Mouse (Mus musculus) kidney, postnatal 36 days (tissue): ENCODE measurements around the gene Mpped2.

Experiments
- DNase-seq, 2 experiments: peaks; one replicate each; pipeline ENCODE4 v3.0.0; 2021 to 2022; ENCODE audit warnings: mixed read lengths in 2 of 2

Mpped2 gene

GRCm38 (mm10) chr2:106747342-106747741, 54.3 kb downstream of the Mpped2 start:
- DNase-seq, result no peak

DNA sequence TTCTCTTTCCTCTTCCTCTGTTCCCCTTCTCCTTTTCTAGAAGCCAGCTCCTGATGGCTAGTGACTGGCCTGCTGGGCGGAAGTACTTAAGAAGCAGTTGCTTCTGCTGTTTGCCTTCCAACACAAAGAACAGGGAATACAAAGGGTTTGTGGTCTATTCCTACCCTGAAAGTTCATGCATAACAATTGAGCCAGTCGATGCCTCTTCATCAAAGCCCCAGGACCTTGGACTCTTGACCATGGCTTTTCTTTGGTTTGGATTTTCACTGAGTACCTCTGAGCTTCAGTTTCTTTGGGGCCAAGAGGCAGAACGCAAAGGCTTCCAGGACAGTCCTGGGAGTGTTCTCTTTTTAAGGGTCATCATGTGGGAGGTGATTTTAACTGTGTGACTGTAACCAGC, 57.8 kb downstream of the Mpped2 start:
- no peak for DNase-seq

DNA sequence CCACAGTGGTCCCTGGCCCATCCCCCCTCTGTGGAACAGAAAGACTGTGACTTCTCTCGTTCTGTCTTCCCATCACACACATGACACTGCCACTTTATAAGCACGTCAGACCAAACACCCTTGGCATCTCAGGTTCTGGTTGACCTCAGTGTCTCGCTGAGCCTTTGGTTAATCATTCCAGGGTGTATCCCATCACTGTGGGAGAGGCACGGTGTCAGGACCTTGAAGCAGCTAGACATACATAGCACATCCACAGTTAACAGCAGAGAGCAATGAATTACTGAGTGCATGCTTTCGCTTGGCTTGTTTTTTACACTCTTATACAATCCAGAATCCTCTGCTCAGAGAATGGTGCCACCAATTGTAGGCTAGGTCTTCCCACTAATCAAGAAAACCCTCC, 60.6 kb downstream of the Mpped2 start:
- no peak for DNase-seq

- DNase-seq, result no peak
These were observed 61.6 kb downstream of the Mpped2 start for GRCm38 (mm10) chr2:106754696-106755095.

- DNase-seq, result no peak
These were observed 63.5 kb downstream of the Mpped2 start for GRCm38 (mm10) chr2:106756354-106757103.

- DNase-seq, result no peak
These were observed 69.9 kb downstream of the Mpped2 start for GRCm38 (mm10) chr2:106762920-106763319.

DNA sequence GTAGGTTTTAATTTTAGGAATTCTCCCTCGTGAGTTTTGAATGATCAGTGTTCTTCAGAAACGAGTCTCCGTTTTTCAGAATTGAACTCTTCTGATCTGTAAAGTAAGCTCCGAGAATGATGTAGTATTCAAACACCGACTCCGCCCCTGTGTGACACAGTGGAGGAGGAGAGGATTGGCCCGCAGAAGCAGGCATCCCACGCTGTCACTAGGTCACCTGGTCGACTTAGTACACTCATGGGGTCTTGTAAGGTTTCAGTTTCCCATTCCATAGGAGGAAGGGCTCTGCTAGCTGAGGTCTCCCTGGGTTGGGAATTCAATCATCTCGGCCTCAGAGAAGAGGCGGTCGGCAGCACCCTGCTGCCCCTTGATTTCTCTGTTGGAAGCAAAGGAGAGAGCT, 76.2 kb downstream of the Mpped2 start:
- no peak for DNase-seq

GRCm38 (mm10) chr2:106772643-106773042, 79.6 kb downstream of the Mpped2 start:
- no peak for DNase-seq

GRCm38 (mm10) chr2:106774251-106775196, 81.5 kb downstream of the Mpped2 start:
- no peak for DNase-seq

- DNase-seq, result no peak
These were observed 82.9 kb downstream of the Mpped2 start for GRCm38 (mm10) chr2:106775994-106776393.

DNA sequence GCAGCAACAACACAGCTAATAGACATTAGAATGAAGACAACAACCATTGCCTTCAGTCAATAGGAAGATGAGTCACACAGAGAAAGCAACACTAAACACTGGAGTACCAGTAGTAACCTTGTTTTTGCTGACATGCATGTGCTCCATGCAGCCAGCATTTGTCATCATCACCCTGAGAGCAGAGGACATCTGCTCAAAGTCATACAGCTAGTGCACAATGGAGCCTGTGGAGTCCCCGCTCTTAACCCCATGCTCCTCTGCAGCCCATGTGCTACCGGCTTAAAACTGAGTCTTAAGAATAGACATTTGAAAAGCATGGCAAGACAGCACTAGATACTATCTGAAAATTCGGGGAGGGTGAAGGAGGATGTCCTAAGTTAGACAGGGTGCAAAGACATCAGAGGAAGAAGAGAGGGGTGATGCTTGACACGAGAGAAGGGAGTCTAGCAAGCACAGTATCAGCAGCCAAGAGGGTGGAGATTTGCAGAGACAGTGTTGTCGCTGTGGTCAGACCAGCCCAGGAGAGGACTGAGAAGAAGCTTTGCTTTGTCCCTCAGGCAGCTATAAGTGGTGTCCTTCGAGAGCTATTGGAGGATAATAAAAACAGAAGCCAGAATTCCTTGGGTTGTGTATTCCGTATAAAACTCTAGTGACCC, 85.9 kb downstream of the Mpped2 start:
- no peak for DNase-seq

DNA sequence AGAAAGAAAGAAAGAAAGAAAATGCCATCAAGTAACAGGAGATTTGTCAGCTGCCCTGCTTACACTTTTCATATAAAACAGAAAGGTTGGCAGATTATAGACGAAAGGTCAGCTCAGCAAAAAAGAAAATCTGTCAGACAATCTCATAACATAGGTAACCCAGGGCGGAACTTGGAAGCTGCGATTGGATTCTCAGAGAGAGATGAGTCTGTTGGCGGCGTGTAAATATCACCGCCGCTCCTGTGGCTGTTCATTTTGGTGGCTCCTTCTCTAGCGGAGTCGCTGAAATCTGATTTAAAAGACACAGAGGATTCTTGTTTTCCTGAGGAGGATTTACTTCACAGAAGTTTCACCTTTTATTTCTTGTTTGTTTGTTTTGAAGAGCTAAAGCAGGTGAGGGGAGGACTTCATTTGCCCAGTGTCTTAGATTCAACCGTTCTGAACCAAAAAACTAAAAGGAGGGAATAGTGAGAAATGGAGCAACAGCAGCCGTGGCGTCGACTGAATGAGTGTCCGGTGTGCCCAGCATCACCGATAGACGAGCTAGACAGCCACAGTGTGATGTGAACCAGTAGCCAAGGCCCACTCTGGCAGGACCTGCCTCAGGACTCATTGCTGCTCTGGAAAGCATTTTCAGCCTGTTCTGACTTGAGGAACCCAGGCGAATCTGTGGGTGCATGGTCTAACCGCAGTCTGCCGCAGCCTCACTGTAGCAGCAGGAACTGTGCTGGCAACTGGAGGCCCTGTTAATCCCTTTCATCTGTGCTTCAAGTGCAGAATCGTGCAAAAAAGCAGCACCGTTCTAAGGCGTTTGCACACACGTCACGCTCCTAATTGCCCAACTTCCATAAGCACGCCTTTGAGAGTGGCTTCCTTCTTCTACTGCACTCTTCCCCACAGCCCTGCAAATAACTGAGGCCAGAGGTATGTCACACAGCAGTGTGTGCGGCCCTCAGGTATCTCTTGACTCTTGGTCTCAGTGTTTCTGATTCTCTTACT, 88.4 kb downstream of the Mpped2 start:
- DNase-seq, result no peak

GRCm38 (mm10) chr2:106783311-106783710, 90.2 kb downstream of the Mpped2 start:
- DNase-seq, result no peak

- no peak for DNase-seq
These were observed 95.0 kb downstream of the Mpped2 start for GRCm38 (mm10) chr2:106788055-106788454.

- no peak for DNase-seq
These were observed 95.5 kb downstream of the Mpped2 start for GRCm38 (mm10) chr2:106788573-106788972.

GRCm38 (mm10) chr2:106789694-106790328, 96.7 kb downstream of the Mpped2 start:
- no peak for DNase-seq

DNA sequence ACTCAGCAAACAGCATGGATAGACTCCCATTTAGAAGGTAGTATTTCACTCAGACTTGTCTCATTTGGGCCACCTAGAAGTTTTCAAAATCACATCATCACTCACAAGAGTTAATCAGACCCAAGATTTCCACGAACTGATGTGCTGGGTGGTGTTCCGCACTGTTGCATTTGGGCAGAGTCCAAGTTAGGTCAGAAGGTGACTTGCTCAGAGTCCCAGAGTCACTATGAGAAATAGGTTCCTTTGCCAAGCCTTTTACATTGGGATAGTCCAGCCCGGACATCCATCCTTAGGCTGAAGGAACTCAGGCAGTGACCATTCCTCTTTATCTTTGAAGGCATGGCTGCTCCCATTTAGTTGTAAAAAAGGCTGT, 97.2 kb downstream of the Mpped2 start:
- peak; percentile 75 to 83 for DNase-seq

GRCm38 (mm10) chr2:106796246-106796645, 103.2 kb downstream of the Mpped2 start:
- no peak for DNase-seq

DNA sequence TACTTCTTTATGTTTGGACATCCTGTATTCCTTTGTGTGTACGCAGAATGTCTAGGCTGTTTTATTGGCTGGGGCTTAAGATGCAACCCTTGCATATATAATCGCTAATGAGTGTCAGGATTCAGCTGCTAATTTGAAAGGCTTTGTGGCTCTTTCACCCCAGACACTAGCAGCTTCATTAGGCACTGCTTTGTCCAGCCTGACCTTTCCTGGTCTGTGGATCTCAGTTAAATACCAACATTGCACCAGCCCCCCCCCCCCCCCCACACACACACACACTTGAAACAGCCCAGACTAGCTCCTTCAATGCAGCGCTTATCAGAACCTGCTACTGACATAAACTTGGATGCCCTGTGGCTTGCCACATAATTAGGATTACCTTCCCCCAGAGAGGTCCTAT, 104.8 kb downstream of the Mpped2 start:
- no peak for DNase-seq

GRCm38 (mm10) chr2:106798824-106799223, 105.8 kb downstream of the Mpped2 start:
- DNase-seq, result no peak

- DNase-seq, result no peak
These were observed 122.8 kb downstream of the Mpped2 start for GRCm38 (mm10) chr2:106815898-106816297.

DNA sequence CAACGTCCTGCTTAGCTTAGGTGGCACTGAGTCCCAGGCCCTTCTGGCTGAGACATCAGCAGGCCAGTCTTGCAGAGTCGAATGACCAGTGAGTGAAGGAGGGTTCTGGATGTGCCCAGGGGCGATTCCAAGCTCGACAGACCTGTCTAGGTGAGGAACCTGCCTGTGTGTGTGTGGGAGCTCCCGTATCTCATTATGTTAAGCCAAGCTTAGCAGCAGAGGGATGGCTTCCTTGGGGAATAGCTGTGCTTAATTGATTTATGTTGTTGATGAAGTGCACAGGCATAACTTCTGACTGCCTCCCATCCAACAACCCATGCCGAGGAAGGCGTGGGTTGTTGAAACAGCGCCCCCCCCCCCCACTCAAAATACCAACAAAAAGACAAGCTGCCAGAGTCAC, 128.2 kb downstream of the Mpped2 start:
- DNase-seq, result no peak
